Mouse (Mus musculus): ENCODE measurements at regions not wholly inside any gene's neighbourhood (a gene's known extent, or its start where the extent isn't known, plus 50 kb on each side); places are given as distances from the start of the nearest gene placed in this dataset.
"Not testable (repeated sequence)": the region's sequence is repeated elsewhere in the genome, so short reads cannot be mapped to it uniquely, and the experiment has no call there.

DNA sequence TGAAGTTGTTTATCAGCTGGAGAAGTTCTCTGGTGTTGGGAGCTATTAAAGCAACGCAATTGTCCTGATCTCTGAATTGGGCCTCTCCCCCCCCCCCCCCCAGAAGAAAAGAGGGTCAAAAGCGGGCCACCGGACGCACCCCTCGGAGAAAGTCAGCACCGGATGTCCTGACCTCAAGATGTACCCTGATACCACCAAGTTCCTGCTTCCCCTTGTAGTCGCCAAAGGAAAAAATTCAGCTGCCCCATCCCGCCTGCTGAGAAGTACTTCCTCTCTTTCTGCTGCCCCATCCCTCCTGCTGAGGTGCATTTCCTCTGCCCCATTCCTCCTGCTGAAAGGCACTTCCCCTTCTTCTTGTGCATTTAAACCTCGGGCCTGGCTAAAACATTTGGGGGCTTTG, 1191.1 kb upstream of the 1700008P02Rik start:
- not testable (repeated sequence) for DNase-seq (ENCODE audit: low spot score in 2 of 2)

DNA sequence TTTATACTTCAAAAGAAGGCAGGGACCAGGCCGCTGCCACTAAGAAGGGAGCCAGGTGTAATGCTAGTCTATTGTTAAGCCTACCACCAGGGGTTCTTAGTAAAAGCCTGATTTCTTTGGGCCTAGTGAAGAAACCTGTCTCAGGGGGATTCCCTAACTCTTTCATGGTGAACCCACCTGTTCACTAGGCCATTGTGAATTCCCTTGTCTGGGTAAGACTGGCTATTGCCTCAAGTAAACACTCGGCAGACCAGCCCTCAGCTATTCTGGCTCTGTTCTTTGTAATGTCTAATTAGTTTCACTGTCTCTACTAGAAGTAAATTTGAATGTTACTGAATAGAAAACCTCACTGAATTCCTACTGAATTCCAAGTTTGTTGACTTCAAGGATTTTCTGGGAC, 1184.9 kb upstream of the 1700008P02Rik start:
- not testable (repeated sequence) for DNase-seq (ENCODE audit: low spot score in 2 of 2)

DNA sequence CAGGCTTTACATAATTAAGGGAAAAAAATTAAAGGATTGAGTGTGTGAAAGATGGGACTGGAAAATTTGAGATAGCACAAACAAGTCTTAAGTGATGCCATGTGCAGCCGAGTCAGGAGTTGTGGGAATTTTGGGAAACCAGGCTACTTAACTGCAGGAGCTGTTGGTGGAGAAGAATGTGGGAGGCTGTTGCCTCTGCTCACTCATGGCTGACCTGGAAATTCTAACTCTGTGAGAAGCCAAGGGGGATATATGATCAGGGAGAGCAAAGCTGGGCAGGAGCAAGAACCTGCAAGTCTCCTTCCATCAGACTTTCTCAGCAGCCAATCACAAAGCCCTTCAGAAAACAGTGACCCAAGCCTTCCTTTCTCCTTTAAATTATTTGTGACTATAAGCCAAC, 1184.0 kb upstream of the 1700008P02Rik start:
- no peak for DNase-seq (ENCODE audit: low spot score in 2 of 2)

DNA sequence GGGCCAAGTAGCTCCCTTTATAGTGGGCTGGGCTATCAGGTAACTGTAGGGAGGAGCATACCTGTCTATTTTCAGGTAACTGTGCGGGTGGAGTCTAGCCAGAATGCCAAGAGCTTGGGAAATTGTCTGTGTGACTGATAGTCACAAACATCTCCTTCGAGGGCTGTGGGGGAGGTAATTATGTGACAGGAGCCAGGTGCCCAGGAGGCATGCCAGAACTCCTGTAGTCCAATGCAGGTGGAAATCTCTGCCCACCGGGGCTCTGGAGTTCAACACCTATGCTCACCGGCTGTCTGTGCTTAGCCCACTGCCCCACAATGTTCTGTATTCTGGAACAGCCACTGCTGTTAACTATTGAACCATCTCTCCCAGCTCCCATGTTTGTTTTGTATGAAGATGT, 1179.2 kb upstream of the 1700008P02Rik start:
- DNase-seq (ENCODE audit: low spot score in 2 of 2), result no peak

- no peak for DNase-seq (ENCODE audit: low spot score in 2 of 2)
Measured at GRCm38 (mm10) chr3:7787665-7788064, 1167.4 kb upstream of the 1700008P02Rik start.

DNA sequence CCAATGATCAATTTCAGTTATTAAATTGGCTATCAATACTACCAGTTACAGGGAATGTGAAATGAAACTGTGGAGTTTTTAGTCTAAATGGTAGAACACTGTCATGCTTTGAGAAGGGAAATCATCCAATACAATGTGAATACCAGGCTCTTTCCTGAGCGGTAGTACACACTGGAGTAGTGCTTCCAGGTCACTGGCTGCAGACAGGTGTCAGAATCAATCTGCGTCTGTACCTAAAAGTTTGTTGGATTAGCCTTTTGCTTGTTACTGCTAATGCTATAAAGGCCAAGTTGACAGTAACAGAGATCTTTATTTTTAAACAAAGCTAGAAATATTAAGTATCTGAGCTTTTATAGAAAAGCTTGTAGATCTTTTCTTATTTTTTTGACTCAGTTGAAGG, 1164.9 kb upstream of the 1700008P02Rik start:
- DNase-seq (ENCODE audit: low spot score in 2 of 2), result no peak

- peak in 1 of 2 experiments; percentile 8 for DNase-seq (ENCODE audit: low spot score in 2 of 2)
Measured at GRCm38 (mm10) chr3:7755445-7755844, 1135.2 kb upstream of the 1700008P02Rik start.

GRCm38 (mm10) chr3:7713741-7714140, 1093.5 kb upstream of the 1700008P02Rik start:
- no peak for DNase-seq (ENCODE audit: low spot score in 2 of 2)

DNA sequence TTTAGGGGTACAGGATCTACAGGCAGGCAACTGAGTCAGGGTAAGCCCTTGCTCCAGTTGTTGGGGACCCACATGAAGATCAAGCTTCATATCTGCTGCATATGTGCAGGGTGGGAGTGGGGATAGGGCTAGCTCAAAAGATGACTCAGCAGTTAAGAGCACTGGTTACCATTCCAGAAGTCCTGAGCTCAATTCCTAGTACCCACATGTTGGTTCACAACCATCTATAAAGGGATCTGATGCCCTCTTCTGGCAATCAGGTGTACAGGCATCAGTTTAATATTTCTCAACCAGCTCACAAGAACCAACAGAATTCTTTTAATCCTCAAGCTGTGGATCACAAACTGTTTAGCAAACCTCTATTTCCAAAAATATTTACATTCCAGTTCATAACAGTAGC, 1092.9 kb upstream of the 1700008P02Rik start:
- no peak for DNase-seq (ENCODE audit: low spot score in 2 of 2)

- no peak for DNase-seq (ENCODE audit: low spot score in 2 of 2)
Measured at GRCm38 (mm10) chr3:7712466-7712865, 1092.2 kb upstream of the 1700008P02Rik start.

- no peak for DNase-seq (ENCODE audit: low spot score in 2 of 2)
Measured at GRCm38 (mm10) chr3:7708609-7709008, 1088.4 kb upstream of the 1700008P02Rik start.

DNA sequence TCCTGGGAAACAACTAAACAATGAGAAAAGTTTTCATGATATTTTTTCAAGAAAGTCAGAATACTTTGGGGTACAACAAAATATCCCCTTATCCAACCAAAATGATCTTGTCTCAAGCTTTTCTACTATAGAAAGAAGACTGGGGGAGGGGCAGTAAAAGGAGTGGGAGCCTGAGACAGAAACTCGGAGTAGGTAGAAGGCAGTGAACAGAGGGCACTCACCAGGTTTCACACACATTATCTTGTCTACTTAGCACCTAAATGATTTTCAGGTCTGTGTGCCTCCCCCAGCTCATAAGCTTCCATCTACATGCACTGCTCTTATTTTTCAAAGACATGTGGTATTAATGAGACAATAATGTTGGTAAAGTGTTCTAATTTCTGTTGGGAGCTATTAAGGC, 1063.3 kb upstream of the 1700008P02Rik start:
- DNase-seq (ENCODE audit: low spot score in 2 of 2), result no peak

DNA sequence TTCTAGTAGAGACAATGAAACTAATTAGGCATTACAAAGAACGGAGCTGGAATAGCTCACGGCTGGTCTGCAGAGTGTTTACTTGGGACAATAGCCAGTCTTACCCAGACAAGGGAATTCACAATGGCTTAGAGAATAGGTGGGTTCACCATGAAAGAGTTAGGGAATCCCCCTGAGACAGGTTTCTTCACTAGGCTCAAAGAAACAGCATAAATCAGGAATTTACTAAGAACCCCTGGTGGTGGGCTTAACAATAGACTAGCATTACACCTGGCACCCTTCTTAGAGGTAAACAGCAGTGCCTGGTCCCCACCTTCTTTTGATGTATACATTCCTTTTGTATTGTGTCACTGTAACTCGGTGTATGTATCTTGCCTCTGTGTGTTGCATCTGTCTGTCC, 1062.6 kb upstream of the 1700008P02Rik start:
- DNase-seq (ENCODE audit: low spot score in 2 of 2), result not testable (repeated sequence)

- DNase-seq (ENCODE audit: low spot score in 2 of 2), result no peak
Measured at GRCm38 (mm10) chr3:7682311-7682710, 1062.1 kb upstream of the 1700008P02Rik start.

DNA sequence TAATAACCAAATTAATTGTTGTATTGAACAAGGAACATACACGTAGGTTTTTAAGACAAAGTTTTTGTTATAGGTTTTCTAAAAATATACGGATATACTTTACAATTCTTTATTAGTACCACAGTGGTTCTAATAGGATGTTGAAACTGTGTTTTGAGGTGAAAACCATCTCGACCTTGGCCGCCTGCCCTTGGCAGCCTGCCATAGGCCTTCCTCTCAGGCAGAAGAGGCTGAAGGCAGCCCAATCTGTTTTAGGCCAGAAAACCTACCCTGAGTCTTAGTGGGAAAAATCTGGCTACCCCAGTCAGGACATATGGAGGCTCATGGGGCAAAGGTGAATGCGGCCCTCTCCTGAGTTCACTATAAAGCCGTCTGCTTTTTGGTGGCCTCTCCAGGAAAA, 1049.7 kb upstream of the 1700008P02Rik start:
- DNase-seq (ENCODE audit: low spot score in 2 of 2), result peak in 1 of 2 experiments; percentile 22

DNA sequence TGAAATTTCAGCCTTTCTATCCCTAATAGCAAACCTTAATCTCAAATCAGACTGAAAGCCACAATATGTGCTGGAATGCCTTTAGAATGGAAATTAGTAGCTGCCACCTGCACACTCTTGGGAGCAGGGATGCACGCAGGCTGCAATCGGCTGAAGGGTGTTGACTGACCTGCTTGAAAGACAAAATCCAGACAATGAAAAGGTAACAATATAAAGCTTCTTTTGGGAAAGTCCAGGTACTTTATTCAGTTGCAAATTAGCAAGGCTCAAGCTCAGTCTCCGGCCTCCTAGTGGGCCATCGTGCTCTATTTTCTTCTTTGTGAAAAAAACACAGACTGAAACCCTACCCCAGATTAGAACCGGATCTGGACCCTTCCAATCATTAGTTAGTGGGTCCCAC, 1047.6 kb upstream of the 1700008P02Rik start:
- not testable (repeated sequence) for DNase-seq (ENCODE audit: low spot score in 2 of 2)

DNA sequence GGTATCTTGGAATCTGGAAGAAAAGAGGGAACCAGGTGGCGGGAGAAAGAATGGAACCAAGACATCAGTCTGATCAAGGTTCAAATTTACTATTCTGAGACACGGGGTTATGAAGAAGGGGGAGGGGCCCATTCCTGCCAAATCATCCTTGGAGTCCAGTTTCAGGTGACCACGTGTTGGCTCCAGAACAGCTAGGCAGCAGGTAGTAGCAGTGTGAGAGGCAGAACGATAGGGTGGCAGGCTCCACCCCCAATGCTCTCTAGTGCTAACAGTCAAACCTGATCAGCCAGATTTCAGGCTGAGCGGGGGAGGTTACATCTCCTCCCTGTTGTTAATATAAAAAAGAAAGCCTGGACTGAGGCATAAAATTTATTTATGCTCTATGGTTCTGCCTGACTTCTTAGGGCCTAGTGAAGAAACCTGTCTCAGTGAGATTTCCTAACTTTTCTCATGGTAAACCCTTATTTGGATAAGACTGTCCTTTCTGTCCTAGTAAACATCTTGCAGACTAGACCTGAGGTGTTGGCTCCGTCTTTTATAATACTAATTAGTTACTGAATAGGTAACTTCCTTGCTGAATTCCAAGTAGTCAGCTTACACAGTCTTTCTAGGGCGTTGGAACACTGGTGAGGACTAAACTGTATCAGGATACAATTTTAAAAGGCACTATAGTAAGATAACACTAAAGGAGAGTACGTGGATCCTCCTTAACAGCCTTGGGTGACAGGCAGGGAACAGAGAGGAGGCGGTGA, 1046.3 kb upstream of the 1700008P02Rik start:
- not testable (repeated sequence) for DNase-seq (ENCODE audit: low spot score in 2 of 2)

All from adrenal gland, adult 18-20 months (tissue).